Comparison of ENCODE assay signal across 27 mouse cellular contexts in the genomic region with DNA sequence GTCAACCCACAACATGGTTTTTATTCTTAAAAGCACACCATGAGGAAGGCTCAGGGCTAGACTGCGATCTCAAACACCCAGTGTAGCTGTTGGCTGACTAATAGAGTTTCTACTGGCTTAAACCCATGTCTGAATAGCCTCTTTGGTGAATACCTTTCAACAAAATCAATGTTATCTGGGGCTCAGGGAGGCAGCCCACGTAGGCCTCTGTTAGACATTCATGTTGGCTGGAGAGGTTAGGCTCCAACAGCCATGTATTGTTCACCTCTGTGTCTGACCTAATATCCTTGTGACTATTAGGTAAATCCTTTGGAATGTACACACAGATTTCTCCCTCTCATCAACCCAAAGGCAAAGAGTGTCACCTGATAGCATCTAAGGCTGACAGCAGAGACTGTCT. TPM values are rescaled to one million over a fixed set of nuclear protein-coding genes. Genes with fewer than 3 reads are reported as not detected.
A peak's percentile ranks its signal among the peaks of the same experiment; 100 is the strongest.
DNase-seq lines count a peak whose midpoint lies in the region; ATAC-seq and TF ChIP-seq lines count a peak whose summit lies in the region.
"Had no signal": no experiment of that assay in that cellular context is flagged by ENCODE, and none has a peak within 500 bp of the region (broad histone marks: within the 10 kb centered on the region; RNA-seq: fewer than 3 reads in every experiment).

No protein-coding gene starts in this region.

- 43% methylated on average over 2 of the region's 2 CpGs for WGBS in heart, embryonic 12.5 days
- 30% methylated on average over 2 of the region's 2 CpGs for WGBS in heart, embryonic 15.5 days
- WGBS in liver, postnatal 0 days (ENCODE audit: insufficient replicate concordance) = 58% methylated on average over 2 of the region's 2 CpGs
- 67% methylated on average over 2 of the region's 2 CpGs for WGBS in liver, embryonic 12.5 days (ENCODE audit: insufficient replicate concordance)

- peak overlapping the region; percentile 30; the same call in 1 of the 2 replicates for H3K4me2 ChIP-seq in heart, embryonic 12.5 days
- no peak overlapping the region for H3K4me2 ChIP-seq in heart, embryonic 15.5 days
- H3K4me2 ChIP-seq in liver, postnatal 0 days (ENCODE audit: low read depth, low read length) = no peak overlapping the region
- H3K4me2 ChIP-seq in liver, embryonic 12.5 days = no peak overlapping the region
- H3K4me2 ChIP-seq: hindbrain, embryonic 14.5 days had no signal

- no peak for TF ChIP-seq EP300 in liver, postnatal 0 days (IDR thresholded peaks at IDR 0.05; ENCODE audit: low read depth)

- no peak overlapping the region for H3K9ac ChIP-seq in heart, embryonic 12.5 days
- H3K9ac ChIP-seq in heart, embryonic 15.5 days = no peak overlapping the region
- H3K9ac ChIP-seq in liver, postnatal 0 days (replicated peaks) = no peak overlapping the region
- no peak overlapping the region for H3K9ac ChIP-seq in liver, embryonic 12.5 days
- H3K9ac ChIP-seq: forebrain, postnatal 0 days; hindbrain, embryonic 14.5 days had no signal

- peak; percentile 51; the same call in 1 of the 2 replicates for ATAC-seq in heart, embryonic 12.5 days (ENCODE audit: insufficient number of reproducible peaks, low FRiP score)
- ATAC-seq in heart, embryonic 15.5 days (replicated peaks; ENCODE audit: insufficient number of reproducible peaks, insufficient read depth, low FRiP score, low read depth) = peak; percentile 20; the same call in 1 of the 2 replicates
- ATAC-seq in liver, postnatal 0 days = no peak
- no peak for ATAC-seq in liver, embryonic 12.5 days
- ATAC-seq: activated CD4-positive, CD25-positive, alpha-beta regulatory T cell, adult 4 months; CD4-positive, CD25-positive, alpha-beta regulatory T cell, adult 4 months; forebrain, embryonic 14.5 days; forebrain, postnatal 0 days; hindbrain, postnatal 0 days; inflammation-experienced regulatory T-cells, adult 6 months; intestine, embryonic 16.5 days had no signal

- H3K27ac ChIP-seq in heart, embryonic 12.5 days (ENCODE audit: poor library complexity, severe bottlenecking) = peak overlapping the region; percentile 83
- H3K27ac ChIP-seq in heart, embryonic 15.5 days = peak overlapping the region; percentile 48
- 0 out of 2 replicates have a peak overlapping the region, but pooled peaks have one; percentile 16 for H3K27ac ChIP-seq in liver, postnatal 0 days (ENCODE audit: low read depth)
- H3K27ac ChIP-seq in liver, embryonic 12.5 days = no peak overlapping the region
- H3K27ac ChIP-seq: gastrocnemius, adult 2 months; heart, adult 2 months; hindbrain, embryonic 14.5 days; hindbrain, postnatal 0 days had no signal

- H3K4me3 ChIP-seq in heart, embryonic 12.5 days = no peak overlapping the region
- no peak overlapping the region for H3K4me3 ChIP-seq in heart, embryonic 15.5 days
- H3K4me3 ChIP-seq in liver, postnatal 0 days (ENCODE audit: low read depth, low read length) = no peak overlapping the region
- H3K4me3 ChIP-seq in liver, embryonic 12.5 days = no peak overlapping the region
- H3K4me3 ChIP-seq: gastrocnemius, adult 2 months; heart, adult 2 months had no signal

- H3K27me3 ChIP-seq in heart, embryonic 12.5 days (replicated peaks) = no peaks in the 10 kb centered on the region
- no peaks in the 10 kb centered on the region for H3K27me3 ChIP-seq in heart, embryonic 15.5 days
- no peaks in the 10 kb centered on the region for H3K27me3 ChIP-seq in liver, postnatal 0 days (ENCODE audit: insufficient read depth, low read length)
- no peaks in the 10 kb centered on the region for H3K27me3 ChIP-seq in liver, embryonic 12.5 days (replicated peaks)

- H3K36me3 ChIP-seq in heart, embryonic 12.5 days = peaks cover 7% of the 10 kb centered on the region; the same call in 1 of the 2 replicates
- no peaks in the 10 kb centered on the region for H3K36me3 ChIP-seq in heart, embryonic 15.5 days
- no peaks in the 10 kb centered on the region for H3K36me3 ChIP-seq in liver, postnatal 0 days (replicated peaks; ENCODE audit: insufficient read depth, low read length)
- H3K36me3 ChIP-seq in liver, embryonic 12.5 days = no peaks in the 10 kb centered on the region

- TF ChIP-seq CTCF in liver, postnatal 0 days (IDR thresholded peaks at IDR 0.05; ENCODE audit: low read depth) = no peak

- no peaks in the 10 kb centered on the region for H3K9me3 ChIP-seq in heart, embryonic 12.5 days (replicated peaks)
- H3K9me3 ChIP-seq in heart, embryonic 15.5 days (replicated peaks) = no peaks in the 10 kb centered on the region
- H3K9me3 ChIP-seq in liver, postnatal 0 days (ENCODE audit: low read length) = no peaks in the 10 kb centered on the region
- H3K9me3 ChIP-seq in liver, embryonic 12.5 days (replicated peaks) = no peaks in the 10 kb centered on the region

- DNase-seq in heart, postnatal 36 days = no peak
- no peak for DNase-seq in heart, postnatal 10 days
- DNase-seq in liver, postnatal 0 days = no peak
- no peak for DNase-seq in spleen, postnatal 10 days (ENCODE audit: low spot score in 2 of 2)
- DNase-seq: adrenal gland, adult 8-10 months; adrenal gland, postnatal 25 days; cerebellum, adult 11-12 months; cerebellum, adult 8-10 months; cerebellum, postnatal 10 days; cerebellum, postnatal 36 days; forebrain, postnatal 0 days; gastrocnemius, adult 2 months; gastrocnemius, postnatal 14 days; heart, adult 2 months; heart, postnatal 4 days; kidney, adult 18-20 months; kidney, adult 9 months had no signal

- H3K4me1 ChIP-seq in heart, embryonic 12.5 days (replicated peaks) = peaks cover 30% of the 10 kb centered on the region
- peaks cover 17% of the 10 kb centered on the region for H3K4me1 ChIP-seq in heart, embryonic 15.5 days (replicated peaks)
- H3K4me1 ChIP-seq in liver, postnatal 0 days (ENCODE audit: insufficient read depth) = peaks cover 8% of the 10 kb centered on the region
- no peaks in the 10 kb centered on the region for H3K4me1 ChIP-seq in liver, embryonic 12.5 days

- intact Hi-C loops in heart, postnatal 36 days (cut with DNase I) = no loop called here
- intact Hi-C loops in heart, postnatal 10 days (cut with DNase I) = no loop called here

RNA-seq across cellular contexts. Expression of gene Tmem185b, which starts 10.2 kb away (rescaled TPM):
- 23.2 and 24.3 TPM in 2 replicates for polyA plus RNA-seq in heart, embryonic 12.5 days (2016; fragmentation: Nextera tagmentation; extraction: Ambion mirVana)
- 10 to 100 TPM; 13.3 to 14.4 TPM for total RNA-seq in heart, postnatal 36 days (2021)
- 20.1 and 21.0 TPM in 2 replicates for polyA plus RNA-seq in heart, embryonic 15.5 days (2015; fragmentation: Nextera tagmentation; extraction: Ambion mirVana)
- total RNA-seq in heart, postnatal 10 days (2021) = 10 to 100 TPM; 16.3 to 19.8 TPM
- 11.0 and 12.7 TPM in 2 replicates for polyA plus RNA-seq in liver, postnatal 0 days (2015; fragmentation: Nextera tagmentation; extraction: Ambion mirVana)
- 11.6 and 11.7 TPM in 2 replicates for polyA plus RNA-seq in liver, embryonic 12.5 days (2016; fragmentation: Nextera tagmentation; extraction: Ambion mirVana)

RNA-seq across cellular contexts. Expression of gene Ralb, which starts 31.5 kb away (rescaled TPM):
- 184 and 194 TPM in 2 replicates for polyA plus RNA-seq in heart, embryonic 12.5 days (2016; fragmentation: Nextera tagmentation; extraction: Ambion mirVana)
- total RNA-seq in heart, postnatal 36 days (2021) = 10 to 100 TPM; 30.9 to 31.1 TPM
- 134 and 137 TPM in 2 replicates for polyA plus RNA-seq in heart, embryonic 15.5 days (2015; fragmentation: Nextera tagmentation; extraction: Ambion mirVana)
- 10 to 100 TPM; 48.8 to 56.6 TPM for total RNA-seq in heart, postnatal 10 days (2021)
- polyA plus RNA-seq in liver, postnatal 0 days (2015; fragmentation: Nextera tagmentation; extraction: Ambion mirVana) = 30.9 and 31.8 TPM in 2 replicates
- 58.2 and 58.8 TPM in 2 replicates for polyA plus RNA-seq in liver, embryonic 12.5 days (2016; fragmentation: Nextera tagmentation; extraction: Ambion mirVana)

Comparison
In these comparisons a context has a peak if more than half of its experiments do, and no peak if none do; other contexts are left out.
1. ATAC-seq: peak in heart, embryonic 12.5 days (single experiment) and heart, embryonic 15.5 days (single experiment); none in liver, postnatal 0 days (single experiment) and liver, embryonic 12.5 days (single experiment).